Mouse (Mus musculus): ENCODE data around the gene Leng9. TPM values are rescaled to one million over a fixed set of nuclear protein-coding genes. Genes with fewer than 3 reads are reported as not detected.
A peak's percentile ranks its signal among the peaks of the same experiment; 100 is the strongest.

Gene Leng9
- 24.5 and 92.5 TPM in 2 replicates for polyA plus RNA-seq (2012; rRNA removed)

DNA sequence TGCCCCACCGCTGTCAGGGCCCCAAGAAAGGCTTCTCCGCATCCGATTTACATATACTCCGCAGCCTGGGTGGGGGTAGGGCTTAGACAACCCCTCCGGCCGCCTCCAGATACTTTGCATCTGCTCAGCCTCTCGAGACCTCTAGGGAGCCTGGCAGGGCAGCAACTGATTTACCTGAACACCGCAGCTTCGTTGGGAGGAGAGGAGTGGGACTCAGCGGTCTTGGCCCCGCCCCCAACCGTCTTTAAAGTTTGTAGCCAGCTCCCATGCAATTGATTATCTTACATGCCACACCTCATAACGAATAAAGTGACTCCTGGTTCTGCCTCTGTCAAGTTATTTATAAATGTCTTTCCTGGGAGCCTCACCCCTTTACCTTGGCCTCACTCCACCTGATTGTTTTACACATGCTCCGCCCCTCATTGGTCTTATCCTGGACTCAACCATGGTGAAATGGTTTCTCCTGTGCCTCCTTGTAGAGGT lies at the start of gene Leng9:
TSS of gene Leng9 (minus strand) at position 316 of the 483 bp plus-strand sequence.
- TF ChIP-seq POLR2A (IDR thresholded peaks at IDR 0.05; ENCODE audit: low read depth, low read length) (peak; percentile 34; the same call in 1 of the 2 replicates), CTCF (IDR thresholded peaks at IDR 0.05; ENCODE audit: extremely low read depth, insufficient read length, insufficient replicate concordance, low read depth, low read length) (no peak)
- Histone ChIP-seq H3K4me3 (ENCODE audit: low read depth, low read length) (peak within 1 kb of the TSS; percentile 86), H3K27ac (ENCODE audit: insufficient read depth, low read depth, low read length) (peak within 1 kb of the TSS; percentile 100), H3K36me3 (ENCODE audit: control insufficient read depth, insufficient read depth, low read length) (peaks cover 33% of the 10 kb centered on the region), H3K4me1 (ENCODE audit: control insufficient read depth, insufficient read depth, insufficient read length, low read length) (peaks cover 26% of the 10 kb centered on the region), H3K27me3 (ENCODE audit: control insufficient read depth, insufficient read depth, low read length) (no peaks in the 10 kb centered on the region)
- WGBS = under 1% methylated on average over 14 of the region's 14 CpGs

DNA sequence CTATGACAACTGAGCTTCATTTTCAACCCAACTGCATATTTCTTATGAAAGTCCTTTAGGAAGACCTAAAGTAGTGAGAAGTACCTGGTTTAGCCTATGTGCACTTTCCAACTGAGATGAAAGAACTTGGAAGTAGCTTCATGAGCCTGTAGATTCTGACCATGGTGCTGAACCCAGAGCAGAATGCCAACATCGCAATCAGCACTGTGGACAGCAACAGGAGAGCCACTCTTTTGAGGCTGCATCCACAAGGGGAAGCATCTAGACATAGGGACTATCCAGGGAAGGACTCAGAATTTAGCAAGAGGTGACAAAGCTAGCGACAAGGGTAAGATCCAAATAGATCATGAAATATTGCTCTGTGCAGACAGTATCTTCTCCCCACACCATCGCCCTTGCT lies 28.3 kb upstream of the Leng9 start:
- no peak overlapping the region for H3K27ac ChIP-seq (ENCODE audit: insufficient read depth, low read depth, low read length)
- H3K27me3 ChIP-seq (ENCODE audit: control insufficient read depth, insufficient read depth, low read length) = no peaks in the 10 kb centered on the region

DNA sequence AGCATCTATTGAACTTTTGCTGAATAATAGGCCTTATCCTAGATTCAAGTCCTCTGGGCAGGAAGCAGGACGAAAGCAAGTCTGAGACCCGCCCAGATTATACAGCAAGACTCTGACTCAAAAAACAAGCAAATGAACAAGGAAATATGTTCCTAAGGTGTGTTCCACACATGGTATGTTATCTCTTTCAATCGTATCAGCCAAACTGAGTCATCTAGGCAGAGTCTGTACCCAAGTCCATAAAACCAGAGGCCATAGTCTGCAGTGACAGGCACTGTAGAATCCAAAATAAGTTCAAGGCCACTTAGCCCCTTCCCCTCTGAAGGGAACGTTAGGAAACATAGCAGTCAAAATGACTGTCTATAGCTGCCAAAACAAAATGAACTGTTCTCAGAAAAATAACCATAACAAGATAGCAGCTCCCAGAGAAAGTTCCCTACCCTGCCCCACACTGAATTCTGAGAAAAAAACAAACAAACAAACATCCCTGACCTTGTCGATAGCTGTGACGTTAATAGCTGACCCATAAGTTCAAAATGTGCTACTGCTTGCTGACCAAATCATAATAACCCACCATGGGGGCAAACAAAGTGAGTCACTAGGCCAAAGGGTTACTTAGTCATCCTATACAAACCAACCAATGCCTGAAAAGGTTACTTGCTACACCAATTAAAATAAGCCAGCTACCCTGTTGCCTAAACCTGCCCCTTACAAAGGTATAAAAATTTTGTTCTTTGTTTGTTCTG lies 20.2 kb upstream of the Leng9 start:
- Histone ChIP-seq H3K4me3 (ENCODE audit: low read depth, low read length) (no peak overlapping the region), H3K27me3 (ENCODE audit: control insufficient read depth, insufficient read depth, low read length) (no peaks in the 10 kb centered on the region), H3K27ac (ENCODE audit: insufficient read depth, low read depth, low read length) (peak overlapping the region; percentile 92), H3K4me1 (ENCODE audit: control insufficient read depth, insufficient read depth, insufficient read length, low read length) (peaks cover 12% of the 10 kb centered on the region; the same call in 1 of the 2 replicates), H3K36me3 (ENCODE audit: control insufficient read depth, insufficient read depth, low read length) (no peaks in the 10 kb centered on the region)
- TF ChIP-seq POLR2A (IDR thresholded peaks at IDR 0.05; ENCODE audit: low read depth, low read length) (no peak), CTCF (IDR thresholded peaks at IDR 0.05; ENCODE audit: extremely low read depth, insufficient read length, insufficient replicate concordance, low read depth, low read length) (no peak)
- 29% methylated on average over 6 of the region's 6 CpGs for WGBS

More for the DNA sequence above, 28.3 kb upstream of the Leng9 start:
- TF ChIP-seq POLR2A (IDR thresholded peaks at IDR 0.05; ENCODE audit: low read depth, low read length) (no peak), CTCF (IDR thresholded peaks at IDR 0.05; ENCODE audit: extremely low read depth, insufficient read length, insufficient replicate concordance, low read depth, low read length) (no peak)
- WGBS = 43% methylated on average over 3 of the region's 3 CpGs
- H3K4me3 ChIP-seq (ENCODE audit: low read depth, low read length) = no peak overlapping the region
- H3K36me3 ChIP-seq (ENCODE audit: control insufficient read depth, insufficient read depth, low read length) = no peaks in the 10 kb centered on the region
- no peaks in the 10 kb centered on the region for H3K4me1 ChIP-seq (ENCODE audit: control insufficient read depth, insufficient read depth, insufficient read length, low read length)

DNA sequence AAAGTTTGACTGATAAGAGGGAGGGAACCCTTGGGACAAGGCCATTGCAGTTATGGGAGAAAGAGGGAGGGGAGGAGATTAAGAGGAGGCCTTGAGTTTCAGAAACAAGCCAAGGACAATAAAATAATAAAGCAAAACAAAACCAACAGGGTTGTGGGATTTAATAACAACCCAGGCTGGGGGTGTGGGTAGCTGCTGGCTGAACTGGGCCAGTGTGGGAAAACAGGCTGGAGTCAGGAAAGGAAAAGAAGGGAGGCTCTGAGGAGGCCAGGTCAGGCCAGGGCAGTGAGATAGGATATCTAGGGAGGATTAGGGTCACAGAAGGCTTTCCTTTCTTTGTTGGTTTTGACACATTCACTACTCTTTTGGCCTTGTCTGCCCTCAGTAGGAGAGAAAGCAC lies 16.9 kb upstream of the Leng9 start:
- Histone ChIP-seq H3K36me3 (ENCODE audit: control insufficient read depth, insufficient read depth, low read length) (0 out of 2 replicates have a peak, but pooled peaks cover 3% of the 10 kb centered on the region), H3K27ac (ENCODE audit: insufficient read depth, low read depth, low read length) (peak overlapping the region; percentile 57), H3K4me1 (ENCODE audit: control insufficient read depth, insufficient read depth, insufficient read length, low read length) (peaks cover 12% of the 10 kb centered on the region; the same call in 1 of the 2 replicates), H3K4me3 (ENCODE audit: low read depth, low read length) (no peak overlapping the region), H3K27me3 (ENCODE audit: control insufficient read depth, insufficient read depth, low read length) (no peaks in the 10 kb centered on the region)
- TF ChIP-seq POLR2A (IDR thresholded peaks at IDR 0.05; ENCODE audit: low read depth, low read length) = no peak
- TF ChIP-seq CTCF (IDR thresholded peaks at IDR 0.05; ENCODE audit: extremely low read depth, insufficient read length, insufficient replicate concordance, low read depth, low read length) = no peak

DNA sequence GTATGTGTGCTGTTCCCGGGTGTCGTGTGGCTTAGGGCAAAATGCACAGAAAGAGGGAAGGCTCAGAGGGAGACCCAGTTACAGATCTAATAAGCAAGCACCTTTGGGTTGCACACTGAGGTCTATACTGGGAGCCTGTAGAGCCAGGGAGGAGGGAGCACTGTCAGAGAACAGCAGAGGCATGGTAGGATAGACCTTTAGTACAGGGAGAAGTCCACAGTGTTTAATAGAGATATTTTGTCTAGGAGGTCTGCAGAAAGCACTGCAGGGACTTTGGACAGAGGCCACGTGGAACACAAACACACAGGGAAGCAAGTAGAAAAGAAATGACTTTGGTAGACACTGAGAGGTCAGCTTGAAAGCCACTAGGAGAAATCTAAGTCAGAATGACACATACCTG lies 15.1 kb upstream of the Leng9 start:
- Histone ChIP-seq H3K27ac (ENCODE audit: insufficient read depth, low read depth, low read length) (peak overlapping the region; percentile 89), H3K36me3 (ENCODE audit: control insufficient read depth, insufficient read depth, low read length) (peaks cover 7% of the 10 kb centered on the region; the same call in 1 of the 2 replicates), H3K4me3 (ENCODE audit: low read depth, low read length) (peak overlapping the region; percentile 59), H3K27me3 (ENCODE audit: control insufficient read depth, insufficient read depth, low read length) (no peaks in the 10 kb centered on the region), H3K4me1 (ENCODE audit: control insufficient read depth, insufficient read depth, insufficient read length, low read length) (peaks cover 5% of the 10 kb centered on the region; the same call in 1 of the 2 replicates)
- TF ChIP-seq POLR2A (IDR thresholded peaks at IDR 0.05; ENCODE audit: low read depth, low read length) (no peak), CTCF (IDR thresholded peaks at IDR 0.05; ENCODE audit: extremely low read depth, insufficient read length, insufficient replicate concordance, low read depth, low read length) (no peak)
- 5% methylated on average over 3 of the region's 3 CpGs for WGBS

DNA sequence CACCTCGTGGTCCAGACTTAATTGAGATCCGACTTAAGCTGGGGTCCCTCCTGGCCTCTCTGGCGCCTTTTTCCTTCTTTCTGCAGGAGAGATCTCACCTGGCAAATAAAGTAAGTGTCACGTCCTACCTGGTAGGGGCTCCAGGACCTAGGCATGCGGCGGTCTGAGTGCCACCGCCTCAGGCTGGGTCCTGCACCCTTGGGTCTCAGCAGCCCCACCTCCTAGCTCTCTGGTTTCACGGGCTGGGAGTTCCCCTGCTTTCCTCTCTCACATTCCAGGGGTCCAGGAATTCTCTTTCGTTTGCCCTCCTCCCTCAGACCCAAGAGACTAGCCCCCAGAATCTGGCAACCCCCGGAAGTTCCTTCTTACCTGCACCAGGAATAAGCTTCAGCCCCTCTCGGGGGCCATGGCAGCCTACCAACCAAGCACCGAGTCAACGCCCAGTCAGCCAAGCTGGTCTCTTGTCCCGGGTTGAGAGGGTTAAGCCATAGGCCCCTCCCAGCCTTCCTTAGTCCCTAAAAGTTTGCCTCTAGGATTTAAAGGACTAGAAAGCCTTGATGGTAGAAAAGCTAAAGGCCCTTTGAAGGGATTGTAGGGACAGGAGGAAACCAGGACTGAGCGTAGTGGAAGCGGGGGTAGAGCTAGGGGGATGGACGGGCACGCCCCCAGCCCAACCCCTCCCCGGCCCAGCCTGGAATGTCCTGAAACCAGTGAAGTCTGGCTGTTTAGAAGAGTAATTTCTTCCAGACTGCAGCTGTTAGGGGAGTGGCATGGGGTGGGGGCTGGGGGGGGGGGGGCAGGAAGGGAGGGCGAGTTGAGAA lies 14.1 kb upstream of the Leng9 start, which contains the start of gene Cdc42ep5:
TSS of gene Cdc42ep5 (minus strand) at position 771 of the 821 bp plus-strand sequence.
- TF ChIP-seq POLR2A (IDR thresholded peaks at IDR 0.05; ENCODE audit: low read depth, low read length) (0 out of 2 replicates have a peak, but pooled peaks have one; percentile 17), CTCF (IDR thresholded peaks at IDR 0.05; ENCODE audit: extremely low read depth, insufficient read length, insufficient replicate concordance, low read depth, low read length) (no peak)
- H3K27me3 ChIP-seq (ENCODE audit: control insufficient read depth, insufficient read depth, low read length) = no peaks in the 10 kb centered on the region
- peak within 1 kb of the TSS; percentile 79 for H3K4me3 ChIP-seq (ENCODE audit: low read depth, low read length)
- peaks cover 5% of the 10 kb centered on the region; the same call in 1 of the 2 replicates for H3K4me1 ChIP-seq (ENCODE audit: control insufficient read depth, insufficient read depth, insufficient read length, low read length)
- H3K27ac ChIP-seq (ENCODE audit: insufficient read depth, low read depth, low read length) = peak within 1 kb of the TSS; percentile 97
- WGBS = 2% methylated on average over 19 of the region's 20 CpGs
- peaks cover 7% of the 10 kb centered on the region; the same call in 1 of the 2 replicates for H3K36me3 ChIP-seq (ENCODE audit: control insufficient read depth, insufficient read depth, low read length)
